Mouse (Mus musculus) adrenal gland, postnatal 0 days (tissue): ENCODE data around the gene Rhox2b. TPM values are rescaled to one million over a fixed set of nuclear protein-coding genes. Genes with fewer than 3 reads are reported as not detected.

Experiments
- polyA plus RNA-seq: library from polyadenylated mRNA; unstranded; fragments of >200 nt; fragmentation: Nextera tagmentation; extraction: Ambion mirVana; gene quantifications from 2 replicates; pipeline ENCODE4 v1.2.1, GENCODE M21; 2015

The Rhox2b gene
- polyA plus RNA-seq: not detected in 2 replicates

DNA sequence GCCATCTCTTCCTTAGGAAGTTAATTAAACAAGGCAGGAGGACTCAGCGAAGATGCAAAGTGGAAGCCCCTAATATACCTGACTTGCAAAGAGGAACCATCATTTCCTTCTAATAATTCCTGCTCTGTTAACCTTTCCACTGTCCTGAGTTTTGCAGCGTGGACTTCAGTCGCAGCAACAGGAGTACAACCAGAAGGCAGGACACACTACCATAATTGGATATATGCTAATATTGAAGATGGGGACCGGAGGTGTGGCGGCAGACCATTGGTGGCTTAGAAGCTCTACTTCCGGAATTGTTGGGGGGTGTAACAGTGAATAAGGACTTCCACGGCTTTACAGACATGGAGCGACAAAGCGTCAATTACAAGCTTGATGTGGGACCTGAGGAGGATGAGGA lies at the start of gene Rhox2b:
Rhox2b (plus strand) TSS at position 301 of the 400 bp plus-strand sequence.

DNA sequence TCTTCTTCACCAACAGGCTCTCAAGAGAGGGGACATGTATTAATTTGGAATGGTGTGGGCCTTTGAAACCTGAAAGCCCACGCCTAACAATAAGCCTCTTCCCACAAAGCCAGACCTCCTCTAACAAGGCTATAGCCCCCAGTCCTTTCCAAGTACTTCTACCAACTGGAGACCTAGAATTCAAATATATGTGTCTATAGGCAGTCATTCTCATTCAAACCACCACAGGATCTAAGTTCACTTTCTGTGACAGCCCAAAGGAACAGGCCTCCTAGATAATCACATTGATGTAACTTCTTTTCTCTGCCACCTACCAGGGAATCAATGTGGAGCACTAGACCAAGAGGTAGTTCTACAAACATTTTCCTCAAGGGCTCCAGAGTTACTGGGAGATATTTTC lies 32.1 kb upstream of the Rhox2b start, which contains the start of gene Rhox3a2:
Rhox3a2 (plus strand) TSS at position 301 of the 400 bp plus-strand sequence.

DNA sequence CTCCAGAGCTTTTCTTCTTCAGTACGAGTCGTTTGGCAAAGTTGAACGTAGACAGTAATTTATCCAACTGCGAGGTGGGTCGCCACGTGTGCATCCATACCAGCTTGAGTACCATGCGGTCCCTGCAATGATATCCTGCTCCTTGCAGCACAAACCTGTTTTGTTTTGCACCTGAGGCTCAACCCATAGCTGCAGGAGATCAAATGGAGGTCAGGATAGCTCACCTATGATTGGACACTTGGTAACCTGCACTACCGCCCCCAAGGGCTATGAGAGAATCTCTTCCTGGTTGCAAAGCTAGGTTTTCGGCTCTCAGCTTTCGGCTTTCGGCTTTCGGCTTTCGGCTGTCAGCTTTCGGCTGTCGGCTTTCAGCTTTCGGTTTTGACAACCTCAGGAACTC lies 21.3 kb upstream of the Rhox2b start, which contains the start of gene Rhox4a2:
Rhox4a2 (plus strand) TSS at position 301 of the 400 bp plus-strand sequence.

DNA sequence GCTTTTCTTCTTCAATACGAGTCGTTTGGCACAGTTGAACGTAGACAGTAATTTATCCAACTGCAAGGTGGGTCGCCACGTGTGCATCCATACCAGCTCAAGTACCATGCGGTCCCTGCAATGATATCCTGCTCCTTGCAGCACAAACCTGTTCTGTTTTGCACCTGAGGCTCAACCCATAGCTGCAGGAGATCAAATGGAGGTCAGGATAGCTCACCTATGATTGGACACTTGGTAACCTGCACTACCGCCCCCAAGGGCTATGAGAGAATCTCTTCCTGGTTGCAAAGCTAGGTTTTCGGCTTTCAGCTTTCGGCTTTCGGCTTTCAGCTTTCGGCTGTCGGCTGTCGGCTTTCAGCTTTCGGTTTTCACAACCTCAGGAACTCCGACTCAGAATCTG lies 20.3 kb downstream of the Rhox2b start, which contains the start of gene Rhox4b:
Rhox4b (plus strand) TSS at position 301 of the 400 bp plus-strand sequence.

DNA sequence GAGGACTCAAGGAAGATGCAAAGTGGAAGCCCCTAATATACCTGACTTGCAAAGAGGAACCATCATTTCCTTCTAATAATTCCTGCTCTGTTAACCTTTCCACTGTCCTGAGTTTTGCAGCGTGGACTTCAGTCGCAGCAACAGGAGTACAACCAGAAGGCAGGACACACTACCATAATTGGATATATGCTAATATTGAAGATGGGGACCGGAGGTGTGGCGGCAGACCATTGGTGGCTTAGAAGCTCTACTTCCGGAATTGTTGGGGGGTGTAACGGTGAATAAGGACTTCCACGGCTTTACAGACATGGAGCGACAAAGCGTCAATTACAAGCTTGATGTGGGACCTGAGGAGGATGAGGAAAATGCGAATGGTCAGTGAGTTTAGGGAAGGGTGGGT lies 41.5 kb downstream of the Rhox2b start, which contains the start of gene Rhox2c:
Rhox2c (plus strand) TSS at position 301 of the 400 bp plus-strand sequence.

DNA sequence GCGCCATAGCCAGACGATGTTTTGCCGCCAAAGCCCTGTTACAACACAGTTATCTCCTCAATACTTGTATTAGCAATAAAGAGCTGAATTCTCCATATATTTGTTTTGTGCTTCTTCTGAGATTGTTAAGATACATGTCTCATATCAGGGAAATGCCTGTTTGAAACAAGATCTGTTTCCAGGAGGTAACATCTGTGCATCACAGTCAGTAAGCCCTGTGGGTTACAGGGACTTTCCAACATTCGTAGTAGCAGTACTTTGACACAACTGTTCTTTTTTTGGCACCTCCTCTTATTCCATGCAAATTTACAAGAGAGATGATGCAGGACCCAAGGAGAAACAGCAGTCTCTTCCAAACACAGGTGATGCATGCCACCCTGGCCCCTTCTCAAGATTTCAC lies 46.4 kb downstream of the Rhox2b start, which contains the start of gene Rhox3c:
Rhox3c (plus strand) TSS at position 301 of the 400 bp plus-strand sequence.

Other genes with a start within 250 kb of the Rhox2b start
- gene Akap14, start 243.2 kb upstream of the Rhox2b start, polyA plus RNA-seq: 0.16 TPM in 1 of 2 replicates, not detected in the other
- 789 and 799 TPM in 2 replicates for gene Ndufa1, start 220.9 kb upstream of the Rhox2b start, polyA plus RNA-seq
- gene Rnf113a1, start 220.8 kb upstream of the Rhox2b start, polyA plus RNA-seq: 8.5 and 9.6 TPM in 2 replicates
- gene Gm9, start 201.0 kb upstream of the Rhox2b start, polyA plus RNA-seq: not detected in 2 replicates
- gene Rhox1, start 189.8 kb upstream of the Rhox2b start, polyA plus RNA-seq: not detected in 2 replicates
- not detected in 2 replicates for gene Rhox2a, start 167.1 kb upstream of the Rhox2b start, polyA plus RNA-seq
- gene Rhox3a, start 162.1 kb upstream of the Rhox2b start, polyA plus RNA-seq: not detected in 2 replicates
- gene Rhox4a, start 146.7 kb upstream of the Rhox2b start, polyA plus RNA-seq: not detected in 2 replicates
- not detected in 2 replicates for gene Rhox3a2, start 32.0 kb upstream of the Rhox2b start, polyA plus RNA-seq
- not detected in 2 replicates for gene Rhox4a2, start 21.2 kb upstream of the Rhox2b start, polyA plus RNA-seq
- gene Rhox4b, start 20.4 kb downstream of the Rhox2b start, polyA plus RNA-seq: not detected in 2 replicates
- gene Rhox2c, start 41.6 kb downstream of the Rhox2b start, polyA plus RNA-seq: not detected in 2 replicates
- gene Rhox3c, start 46.5 kb downstream of the Rhox2b start, polyA plus RNA-seq: not detected in 2 replicates
- not detected in 2 replicates for gene Rhox4c, start 68.3 kb downstream of the Rhox2b start, polyA plus RNA-seq
- not detected in 2 replicates for gene Rhox2d, start 81.4 kb downstream of the Rhox2b start, polyA plus RNA-seq
- gene Rhox4d, start 102.3 kb downstream of the Rhox2b start, polyA plus RNA-seq: not detected in 2 replicates
- not detected in 2 replicates for gene Rhox2e, start 118.4 kb downstream of the Rhox2b start, polyA plus RNA-seq
- gene Rhox3e, start 130.0 kb downstream of the Rhox2b start, polyA plus RNA-seq: not detected in 2 replicates
- not detected in 2 replicates for gene Rhox4e, start 145.3 kb downstream of the Rhox2b start, polyA plus RNA-seq
- not detected in 2 replicates for gene Rhox2f, start 159.3 kb downstream of the Rhox2b start, polyA plus RNA-seq
- not detected in 2 replicates for gene Rhox3f, start 168.9 kb downstream of the Rhox2b start, polyA plus RNA-seq
- not detected in 2 replicates for gene Rhox4f, start 195.6 kb downstream of the Rhox2b start, polyA plus RNA-seq
- not detected in 2 replicates for gene Rhox3g, start 216.5 kb downstream of the Rhox2b start, polyA plus RNA-seq
- gene Rhox2g, start 231.4 kb downstream of the Rhox2b start, polyA plus RNA-seq: not detected in 2 replicates
- gene Rhox4g, start 239.3 kb downstream of the Rhox2b start, polyA plus RNA-seq: not detected in 2 replicates